Mouse (Mus musculus) left cerebral cortex, adult 2 months (tissue): Measurements from ENCODE around the gene Gucy2d. TPM values are rescaled to one million over a fixed set of nuclear protein-coding genes. Genes with fewer than 3 reads are reported as not detected.

Source experiments
- DNase-seq, 2 experiments: peaks; one replicate each; pipeline ENCODE4 v3.0.0; 2021 to 2022; ENCODE audit warnings: low spot score in 2 of 2, mixed read lengths in 1 of 2; ENCODE audit errors: extremely low spot score in 1 of 2
- H3K27ac ChIP-seq: fragments of 200-600 bp; 2 replicates; pipeline ENCODE4 v1.8.1; 2022
- H3K4me3 ChIP-seq: fragments of 200-600 bp; 2 replicates; pipeline ENCODE4 v1.8.1; 2022
- CTCF ChIP-seq: fragments of 200-600 bp; IDR thresholded peaks from 2 replicates; pipeline ENCODE4 v1.8.1; 2022; ENCODE audit warnings: antibody characterized with exemption, mild to moderate bottlenecking, moderate library complexity
- intact Hi-C: fragments of 180-260 bp; cut with DNase I; formaldehyde crosslinking; loops from one replicate; pipeline ENCODE4 v1.15.1; 2025
- total RNA-seq, 2 experiments: library from RNA; stranded (reverse); gene quantifications; 2 replicates each; pipeline ENCODE4 v1.2.3; 2021

The Gucy2d gene
- total RNA-seq, 2 experiments from 2014 or later, result not detected

DNA sequence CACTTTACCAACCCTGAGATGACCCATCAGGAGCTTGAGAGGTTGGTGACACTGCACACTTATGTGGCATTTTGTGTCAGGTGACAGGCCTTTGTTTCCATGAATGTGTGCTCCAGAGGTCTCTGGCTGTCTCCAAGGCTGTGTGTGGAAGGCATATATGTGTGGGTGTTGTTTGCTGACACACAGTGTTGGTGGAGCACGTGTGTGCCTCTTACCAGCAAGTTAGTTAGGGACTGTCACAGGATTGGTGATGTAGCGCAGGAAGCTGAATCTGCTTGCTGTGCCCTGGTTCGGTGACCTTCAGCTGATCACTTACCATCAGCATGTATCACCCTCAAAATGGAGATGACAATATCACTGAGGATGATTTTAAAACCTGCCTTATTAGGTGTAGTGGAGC lies 44.7 kb downstream of the Gucy2d start:
- peak overlapping the region; percentile 47; the same call in 1 of the 2 replicates for H3K27ac ChIP-seq
- intact Hi-C loops, result loop anchor here (5.0 kb wide), 1 partner anchor 212 kb away; no protein-coding TSS in a partner anchor

DNA sequence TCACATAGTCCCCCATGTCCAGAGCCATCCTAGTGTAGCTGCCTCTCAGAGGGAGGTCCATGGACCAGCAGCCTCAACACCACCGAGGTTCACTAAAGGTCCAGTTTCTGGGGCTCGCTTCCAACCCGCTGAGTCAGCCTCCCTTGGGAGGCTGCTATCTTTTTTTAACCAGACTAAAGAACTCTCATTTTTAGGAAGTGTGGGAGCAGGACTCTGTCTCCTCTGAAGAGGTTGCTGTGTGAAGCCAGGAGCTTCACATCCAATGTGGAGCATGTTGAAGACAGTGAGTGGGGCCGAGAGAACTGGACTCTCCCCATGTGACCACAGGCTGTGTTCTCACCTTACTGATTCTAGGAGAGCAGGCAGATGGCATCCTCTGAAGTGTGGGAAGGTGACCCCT lies 45.3 kb downstream of the Gucy2d start:
- TF ChIP-seq CTCF, result no peak
- no peak for DNase-seq
- Histone ChIP-seq H3K27ac (peak overlapping the region; percentile 58), H3K4me3 (no peak overlapping the region)
- intact Hi-C loops, result no loop called here

More for the DNA sequence above, 44.7 kb downstream of the Gucy2d start:
- no peak for DNase-seq
- TF ChIP-seq CTCF, result no peak
- H3K4me3 ChIP-seq, result no peak overlapping the region

GRCm38 (mm10) chr7:98486471-98486917 lies 46.3 kb downstream of the Gucy2d start:
- peak overlapping the region; percentile 58; the same call in 1 of the 2 replicates for H3K27ac ChIP-seq
- no peak for TF ChIP-seq CTCF
- intact Hi-C loops, result no loop called here
- H3K4me3 ChIP-seq, result no peak overlapping the region
- no peak for DNase-seq

DNA sequence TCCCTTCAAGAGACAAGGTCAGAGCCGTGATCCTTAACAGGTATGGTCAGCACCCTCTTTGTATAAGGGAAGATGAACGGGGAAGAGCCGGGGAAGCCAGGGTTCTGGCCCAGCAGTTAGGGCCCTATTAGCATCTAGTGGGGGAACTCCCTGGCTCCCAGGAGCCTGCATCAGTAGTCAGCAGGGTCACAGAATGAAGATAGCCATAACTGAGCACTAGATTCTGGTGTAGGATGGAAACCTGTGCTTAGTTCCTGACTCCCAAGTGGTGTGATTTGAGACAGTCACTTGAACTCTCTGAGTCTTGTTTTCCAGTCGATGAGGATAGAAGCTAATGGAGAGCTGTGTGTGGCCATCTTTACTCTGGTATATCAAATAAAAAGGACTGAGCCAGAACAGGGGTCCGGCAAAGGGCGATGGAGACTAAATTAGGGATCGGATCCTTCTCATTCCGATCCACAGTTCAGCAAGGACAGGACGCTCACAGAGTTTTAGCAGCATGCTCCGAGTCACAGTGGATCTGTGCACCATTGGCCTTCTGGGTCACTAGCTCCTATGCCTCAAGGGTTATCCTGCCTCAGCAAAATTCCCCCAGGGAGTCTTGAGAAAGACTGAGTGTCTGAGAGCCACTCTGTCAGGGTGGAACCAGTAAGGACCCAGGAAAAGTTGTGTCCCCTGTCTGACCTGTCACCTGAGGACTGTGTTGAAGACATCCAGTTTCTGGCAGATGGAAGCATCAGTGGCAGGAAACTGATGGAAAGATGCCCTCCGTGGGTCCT lies 47.2 kb downstream of the Gucy2d start:
- no peak for TF ChIP-seq CTCF
- H3K4me3 ChIP-seq, result no peak overlapping the region
- no peak overlapping the region for H3K27ac ChIP-seq
- no peak for DNase-seq
- intact Hi-C loops, result no loop called here

- H3K4me3 ChIP-seq, result no peak overlapping the region
- no peak overlapping the region for H3K27ac ChIP-seq
- intact Hi-C loops, result no loop called here
- no peak for TF ChIP-seq CTCF
- no peak for DNase-seq
Measured at GRCm38 (mm10) chr7:98488398-98489130, 48.3 kb downstream of the Gucy2d start.

- no peak for DNase-seq
- intact Hi-C loops, result no loop called here
- peak within 1 kb of the TSS; percentile 42 for H3K4me3 ChIP-seq
- H3K27ac ChIP-seq, result peak within 1 kb of the TSS; percentile 78
- no peak for TF ChIP-seq CTCF
Measured at GRCm38 (mm10) chr7:98489131-98489530, 48.9 kb downstream of the Gucy2d start, which contains the start of gene Lrrc32. TSS of gene Lrrc32 (plus strand) at chr7:98489283.

GRCm38 (mm10) chr7:98489623-98490084 lies 49.4 kb downstream of the Gucy2d start:
- peak overlapping the region; percentile 42 for H3K4me3 ChIP-seq
- peak; percentile 52 for TF ChIP-seq CTCF
- intact Hi-C loops, result no loop called here
- DNase-seq, result peak; percentile 67
- peak overlapping the region; percentile 78 for H3K27ac ChIP-seq

GRCm38 (mm10) chr7:98490328-98490727 lies 50.1 kb downstream of the Gucy2d start:
- H3K27ac ChIP-seq, result no peak overlapping the region
- no peak for TF ChIP-seq CTCF
- DNase-seq, result no peak
- intact Hi-C loops, result no loop called here
- H3K4me3 ChIP-seq, result peak overlapping the region; percentile 42

DNA sequence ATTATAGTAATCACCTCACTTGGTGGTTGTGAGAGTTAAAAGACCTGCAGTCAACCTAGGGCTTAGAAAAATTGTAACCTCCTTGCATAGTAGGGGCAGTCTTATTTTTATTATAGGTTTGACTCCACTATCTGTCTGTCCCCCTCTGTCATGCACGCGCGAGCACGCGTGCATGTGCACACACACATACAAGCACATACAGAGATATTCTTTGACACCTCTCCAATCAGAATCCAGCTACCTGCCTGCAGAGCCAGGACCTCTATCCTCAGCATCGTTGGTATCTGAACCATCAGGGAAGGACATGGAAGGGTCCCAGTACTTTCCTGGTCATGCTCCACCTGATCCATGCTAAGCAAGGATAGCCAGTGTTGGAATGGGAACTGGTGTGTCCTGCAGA lies 50.7 kb downstream of the Gucy2d start:
- intact Hi-C loops, result no loop called here
- Histone ChIP-seq H3K27ac (no peak overlapping the region), H3K4me3 (peak overlapping the region; percentile 42; the same call in 1 of the 2 replicates)
- no peak for DNase-seq
- TF ChIP-seq CTCF, result no peak

- DNase-seq, result no peak
- no peak for TF ChIP-seq CTCF
- intact Hi-C loops, result no loop called here
- Histone ChIP-seq H3K4me3 (no peak overlapping the region), H3K27ac (no peak overlapping the region)
Measured at GRCm38 (mm10) chr7:98491451-98492200, 51.4 kb downstream of the Gucy2d start.

DNA sequence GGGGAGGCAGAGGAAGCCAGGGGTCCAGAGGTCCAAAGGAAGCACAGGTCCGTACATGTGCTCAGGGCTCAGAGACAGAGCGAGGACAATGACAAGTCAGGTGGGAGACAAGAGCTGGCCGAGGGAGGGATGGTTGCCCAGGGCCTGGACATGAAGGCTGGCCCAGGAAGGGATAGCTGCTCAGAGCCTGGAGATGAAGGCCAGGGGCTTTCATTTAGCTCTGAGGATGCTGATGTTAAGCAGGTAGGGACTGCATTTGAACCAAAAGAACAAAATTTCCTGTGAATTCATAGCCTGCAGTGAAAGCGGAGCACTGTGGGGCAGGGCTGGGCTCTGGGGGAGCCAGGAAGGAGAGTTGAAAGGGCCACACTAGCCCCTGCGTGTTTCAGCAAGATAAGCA lies 52.1 kb downstream of the Gucy2d start:
- Histone ChIP-seq H3K27ac (no peak overlapping the region), H3K4me3 (no peak overlapping the region)
- no peak for TF ChIP-seq CTCF
- DNase-seq, result no peak
- intact Hi-C loops, result no loop called here
